Mouse (Mus musculus) spleen, adult 2 months (tissue): ENCODE measurements at regions not wholly inside any gene's neighbourhood (a gene's known extent, or its start where the extent isn't known, plus 50 kb on each side); places are given as distances from the start of the nearest gene placed in this dataset.

Source experiments
- DNase-seq, 2 experiments: peaks; one replicate each; pipeline versions ENCODE4 v3.0.0 to v3.0.0-alpha.2; 2012 to 2021; ENCODE audit warnings: low spot score in 2 of 2, low read depth in 1 of 2
- H3K27ac ChIP-seq: fragments of 200-500 bp; 2 replicates; pipeline ENCODE4 v1.5.1; 2012; ENCODE audit warnings: low read length, inconsistent platforms; ENCODE audit not compliant: insufficient read depth
- H3K27me3 ChIP-seq: fragments of 200-500 bp; 2 replicates; pipeline ENCODE4 v1.6.1; 2012; ENCODE audit warnings: mild to moderate bottlenecking, moderate library complexity, low read length, inconsistent platforms; ENCODE audit not compliant: control insufficient read depth, insufficient read depth
- H3K36me3 ChIP-seq: fragments of 200-500 bp; 2 replicates; pipeline ENCODE4 v1.6.1; 2012; ENCODE audit warnings: mild to moderate bottlenecking, low read length, inconsistent platforms; ENCODE audit not compliant: control insufficient read depth, insufficient read depth
- H3K4me1 ChIP-seq: fragments of 200-500 bp; 2 replicates; pipeline ENCODE4 v1.6.1; 2011; ENCODE audit warnings: inconsistent platforms; ENCODE audit not compliant: control insufficient read depth, insufficient read depth, insufficient read length
- H3K4me3 ChIP-seq: fragments of 200-500 bp; 2 replicates; pipeline ENCODE4 v1.5.1; 2011; ENCODE audit warnings: mild to moderate bottlenecking, inconsistent platforms; ENCODE audit not compliant: insufficient read depth, insufficient read length; ENCODE audit errors: extremely low read depth
- CTCF ChIP-seq: fragments of 200-500 bp; IDR thresholded peaks from 2 replicates; pipeline ENCODE4 v1.5.1; 2011; ENCODE audit warnings: mild to moderate bottlenecking, inconsistent platforms; ENCODE audit not compliant: insufficient read depth, insufficient read length, insufficient replicate concordance; ENCODE audit errors: extremely low read depth
- POLR2A ChIP-seq: fragments of 200-500 bp; IDR thresholded peaks from 2 replicates; pipeline ENCODE4 v1.6.1; 2011; ENCODE audit warnings: low read depth, low read length, inconsistent platforms
- WGBS: fragments of 180-500 bp; shearing (Covaris S2); methylation state at CpG from one replicate; pipeline ENCODE4 v1.1.7; 2018; 5-methylcytosine and 5-hydroxymethylcytosine counted together

DNA sequence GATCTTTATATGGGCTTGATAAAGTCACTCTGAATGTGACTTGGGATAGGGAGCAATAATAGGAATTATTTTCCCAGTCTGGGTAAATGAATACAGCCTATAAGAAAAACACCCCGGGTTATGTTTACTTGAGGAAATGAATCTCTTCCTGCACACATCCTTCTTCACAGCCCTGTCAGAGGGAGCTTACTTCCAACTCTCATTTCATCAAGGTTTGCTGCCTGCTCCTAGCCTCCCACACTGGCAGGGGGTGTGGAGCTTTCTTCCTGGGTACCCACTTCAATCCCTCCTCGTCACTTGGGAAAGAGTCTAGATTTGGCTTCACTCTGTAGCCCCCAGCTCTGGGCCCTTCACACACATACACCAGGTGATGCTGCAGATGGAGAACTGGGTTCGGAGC is 389.5 kb downstream of the Ajap1 start:
- TF ChIP-seq POLR2A = no peak
- no peak for TF ChIP-seq CTCF
- Histone ChIP-seq H3K36me3 (no peaks in the 10 kb centered on the region), H3K27me3 (no peaks in the 10 kb centered on the region), H3K4me3 (no peak overlapping the region), H3K27ac (no peak overlapping the region), H3K4me1 (no peaks in the 10 kb centered on the region)
- WGBS = 49% methylated on average over 3 of the region's 3 CpGs
- no peak for DNase-seq

DNA sequence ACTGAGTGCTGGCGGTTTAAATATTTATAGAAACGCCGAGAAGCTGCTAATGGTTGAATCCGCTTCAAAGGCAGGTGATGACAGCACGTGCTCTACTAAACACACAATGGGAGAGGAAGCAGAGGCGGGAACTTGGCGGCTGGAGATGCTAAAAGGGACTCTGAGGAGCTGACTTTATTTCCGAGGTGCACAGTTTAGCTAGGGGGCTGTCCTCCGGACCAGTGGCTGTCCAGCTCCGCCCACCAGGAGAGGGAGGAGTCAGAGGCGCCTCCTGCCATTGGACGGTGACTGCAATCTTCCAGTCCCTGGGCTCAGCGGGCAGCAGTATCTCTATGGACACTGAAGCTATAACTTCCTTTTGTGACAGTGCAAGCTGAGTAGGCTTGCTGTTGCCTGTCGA is 400.4 kb downstream of the Ajap1 start:
- WGBS = 48% methylated on average over 14 of the region's 14 CpGs
- no peak for DNase-seq
- Histone ChIP-seq H3K4me3 (no peak overlapping the region), H3K27ac (no peak overlapping the region), H3K27me3 (no peaks in the 10 kb centered on the region), H3K36me3 (no peaks in the 10 kb centered on the region), H3K4me1 (no peaks in the 10 kb centered on the region)
- TF ChIP-seq POLR2A (no peak), CTCF (no peak)

DNA sequence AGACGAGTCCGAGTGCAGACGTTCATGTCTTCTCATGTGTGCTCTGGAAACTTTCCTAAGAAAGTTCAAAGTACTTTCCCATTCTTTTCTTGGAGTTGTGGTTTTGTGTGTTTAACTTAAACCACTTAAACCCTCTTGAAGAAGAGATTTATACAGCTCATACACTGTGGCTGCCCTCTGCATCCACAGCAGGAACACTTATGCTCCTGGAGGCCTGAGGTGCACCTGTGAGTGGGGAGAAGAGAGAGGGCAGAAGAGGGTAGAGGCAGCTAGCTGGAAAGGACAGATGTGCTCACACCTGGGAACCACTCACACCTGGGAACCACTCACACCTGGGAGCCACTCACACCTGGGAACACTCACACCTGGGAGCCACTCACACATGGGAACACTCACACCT is 408.0 kb downstream of the Ajap1 start:
- Histone ChIP-seq H3K27ac (no peak overlapping the region), H3K27me3 (no peaks in the 10 kb centered on the region), H3K4me1 (no peaks in the 10 kb centered on the region), H3K36me3 (no peaks in the 10 kb centered on the region), H3K4me3 (no peak overlapping the region)
- 91% methylated on average over 3 of the region's 3 CpGs for WGBS
- no peak for DNase-seq
- TF ChIP-seq CTCF = no peak
- TF ChIP-seq POLR2A = no peak

DNA sequence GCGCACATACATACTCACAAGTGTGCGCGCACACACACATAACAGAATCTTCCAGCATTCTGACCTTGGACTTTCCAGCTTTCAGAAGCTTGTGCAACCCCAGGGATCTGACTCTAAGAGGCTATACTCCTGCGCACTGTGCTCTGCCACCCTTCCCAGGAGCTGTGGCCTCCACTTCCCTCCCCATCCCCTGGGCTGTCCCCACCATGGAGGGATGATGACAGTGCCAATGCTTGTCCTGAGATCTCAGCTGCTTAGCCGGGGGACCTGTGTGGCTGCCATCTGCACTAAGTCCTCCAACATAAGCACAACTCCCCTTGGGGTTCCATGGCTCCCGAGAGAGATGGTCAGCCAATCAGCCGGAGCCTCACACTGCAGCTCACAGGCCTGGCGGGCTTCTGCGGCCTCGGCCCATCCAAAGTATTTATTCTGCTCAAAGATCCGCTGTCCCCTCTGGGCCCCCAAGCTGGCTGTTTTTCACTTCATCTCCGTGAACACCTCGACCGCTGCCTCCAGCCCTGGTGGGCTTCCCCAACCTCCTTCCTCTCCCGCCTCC is 412.3 kb downstream of the Ajap1 start:
- H3K27me3 ChIP-seq = no peaks in the 10 kb centered on the region
- TF ChIP-seq POLR2A (no peak), CTCF (no peak)
- no peak overlapping the region for H3K4me3 ChIP-seq
- DNase-seq = no peak
- WGBS = 80% methylated on average over 15 of the region's 15 CpGs
- no peaks in the 10 kb centered on the region for H3K4me1 ChIP-seq
- no peaks in the 10 kb centered on the region for H3K36me3 ChIP-seq
- no peak overlapping the region for H3K27ac ChIP-seq

DNA sequence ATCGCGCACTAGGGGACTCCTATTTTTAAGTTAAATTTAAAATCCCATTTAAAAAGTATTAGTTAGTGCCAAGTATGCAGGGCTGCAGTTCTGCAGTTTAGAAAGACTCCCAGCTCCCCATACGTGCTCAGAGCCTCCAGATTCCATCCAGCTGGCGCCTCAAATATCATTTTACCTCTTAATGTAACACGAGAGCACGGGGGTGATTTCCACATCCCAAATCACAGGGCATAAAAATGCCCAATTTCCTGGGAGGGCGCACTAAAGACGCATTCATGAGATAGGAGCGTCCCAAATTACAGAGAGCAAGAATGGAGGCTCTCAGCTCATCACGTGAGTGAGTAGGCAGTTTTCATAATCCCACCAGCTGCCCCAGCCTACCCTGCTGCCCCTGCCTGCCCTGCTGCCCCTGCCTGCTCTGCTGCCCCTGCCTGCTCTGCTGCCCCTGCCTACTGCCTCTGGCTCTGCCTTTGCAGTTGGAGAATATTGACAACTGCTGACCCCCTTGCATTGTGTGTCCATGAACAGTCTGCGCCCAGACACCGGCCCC is 414.1 kb downstream of the Ajap1 start:
- H3K36me3 ChIP-seq = no peaks in the 10 kb centered on the region
- DNase-seq = no peak
- no peak overlapping the region for H3K27ac ChIP-seq
- no peaks in the 10 kb centered on the region for H3K27me3 ChIP-seq
- no peaks in the 10 kb centered on the region for H3K4me1 ChIP-seq
- 86% methylated on average over 12 of the region's 12 CpGs for WGBS
- H3K4me3 ChIP-seq = no peak overlapping the region
- no peak for TF ChIP-seq POLR2A
- no peak for TF ChIP-seq CTCF

DNA sequence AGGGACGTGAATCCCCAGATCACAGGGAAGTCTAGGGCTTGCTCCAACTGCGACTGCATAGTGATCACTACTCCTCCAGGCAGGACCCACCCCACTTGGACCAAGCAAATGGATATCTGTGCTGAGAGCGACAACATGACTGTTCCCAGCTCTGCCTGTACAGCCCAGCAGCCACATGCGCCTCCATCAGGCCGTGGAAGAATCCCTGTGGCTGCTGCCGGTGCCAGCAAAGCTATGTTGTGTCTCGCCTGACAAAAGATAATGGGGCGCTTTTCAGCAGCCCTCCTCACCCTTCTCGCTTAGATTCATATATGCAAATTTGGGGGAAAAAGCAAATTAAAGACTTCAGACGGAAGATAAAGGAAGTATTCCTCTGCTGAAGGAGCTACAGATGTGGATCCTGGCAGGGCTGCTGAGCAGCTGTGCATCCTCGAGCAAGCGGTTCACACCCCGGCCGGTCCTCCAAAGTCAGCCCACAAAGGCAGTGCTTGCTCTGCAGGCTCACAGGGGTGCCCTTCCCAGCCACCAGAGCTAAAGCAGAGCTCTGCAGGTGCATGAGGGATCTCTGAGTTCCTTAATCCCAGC is 418.5 kb downstream of the Ajap1 start:
- no peaks in the 10 kb centered on the region for H3K4me1 ChIP-seq
- 75% methylated on average over 14 of the region's 14 CpGs for WGBS
- TF ChIP-seq CTCF (no peak), POLR2A (no peak)
- H3K36me3 ChIP-seq = no peaks in the 10 kb centered on the region
- no peaks in the 10 kb centered on the region for H3K27me3 ChIP-seq
- DNase-seq = no peak
- no peak overlapping the region for H3K27ac ChIP-seq
- H3K4me3 ChIP-seq = no peak overlapping the region

DNA sequence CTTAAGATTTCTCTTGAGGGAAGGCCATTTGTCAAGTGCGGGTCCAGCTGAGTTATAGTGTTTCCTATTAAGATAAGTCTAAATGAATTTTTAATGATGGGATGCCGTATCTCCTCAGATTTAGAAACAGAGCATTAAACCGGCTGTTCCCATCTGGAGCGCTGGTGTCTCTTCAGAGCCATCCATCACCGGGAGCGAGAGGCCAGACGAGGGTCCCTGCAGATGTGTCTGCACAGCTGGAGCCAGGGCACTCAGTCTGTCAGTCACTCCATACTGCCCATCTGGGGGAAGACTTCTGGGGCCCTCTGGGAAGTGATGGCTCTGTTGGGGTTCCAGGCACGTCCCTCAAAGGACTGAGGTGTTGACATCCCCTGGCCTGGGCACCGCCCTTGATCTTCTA is 419.2 kb downstream of the Ajap1 start:
- WGBS = 79% methylated on average over 9 of the region's 9 CpGs
- H3K36me3 ChIP-seq = no peaks in the 10 kb centered on the region
- no peak for DNase-seq

More for the DNA sequence above, 419.2 kb downstream of the Ajap1 start:
- Histone ChIP-seq H3K27me3 (no peaks in the 10 kb centered on the region), H3K27ac (no peak overlapping the region), H3K4me1 (no peaks in the 10 kb centered on the region), H3K4me3 (no peak overlapping the region)
- TF ChIP-seq CTCF (no peak), POLR2A (no peak)
